Mouse (Mus musculus) lung, embryonic 14.5 days (tissue): ENCODE measurements around the gene Cygb. TPM values are rescaled to one million over a fixed set of nuclear protein-coding genes. Genes with fewer than 3 reads are reported as not detected.
A peak's percentile ranks its signal among the peaks of the same experiment; 100 is the strongest.

Experiments used
- ATAC-seq: fragments of 200-750 bp; cut with Nextera tagmentation; 2 replicates; pipeline ENCODE4 v1.8.0; 2017; ENCODE audit warnings: mild to moderate bottlenecking, moderate TSS enrichment, moderate library complexity; ENCODE audit not compliant: insufficient read depth
- DNase-seq: peaks from one replicate; pipeline ENCODE4 v3.0.0-alpha.2; 2015
- H3K27ac ChIP-seq: fragments of 300-500 bp; sonication (generic); 2 replicates; pipeline ENCODE4 v1.5.1; 2014; ENCODE audit warnings: low read depth, mild to moderate bottlenecking, moderate library complexity
- H3K27me3 ChIP-seq: fragments of 300-500 bp; sonication (generic); 2 replicates; pipeline ENCODE4 v1.6.1; 2014; ENCODE audit warnings: low read length, control low read depth; ENCODE audit not compliant: insufficient read depth
- H3K36me3 ChIP-seq: fragments of 300-500 bp; sonication (generic); 2 replicates; pipeline ENCODE4 v1.6.1; 2014; ENCODE audit warnings: control low read depth; ENCODE audit not compliant: insufficient read depth
- H3K4me1 ChIP-seq: fragments of 300-500 bp; sonication (generic); 2 replicates; pipeline ENCODE4 v1.6.1; 2014; ENCODE audit warnings: antibody characterized with exemption, control low read depth; ENCODE audit not compliant: insufficient read depth
- H3K4me2 ChIP-seq: fragments of 300-500 bp; sonication (generic); 2 replicates; pipeline ENCODE4 v1.6.1; 2014; ENCODE audit warnings: mild to moderate bottlenecking
- H3K4me3 ChIP-seq: fragments of 300-500 bp; sonication (generic); 2 replicates; pipeline ENCODE4 v1.5.1; 2014; ENCODE audit warnings: low read depth, low read length
- H3K9ac ChIP-seq: fragments of 300-500 bp; sonication (generic); 2 replicates; pipeline ENCODE4 v1.6.1; 2014
- H3K9me3 ChIP-seq: fragments of 300-500 bp; sonication (generic); 2 replicates; pipeline ENCODE4 v1.6.1; 2016; ENCODE audit warnings: low read depth, low read length, control low read depth
- CTCF ChIP-seq: IDR thresholded peaks from 2 replicates; pipeline ENCODE4 v1.5.1; 2016; ENCODE audit warnings: antibody characterized with exemption, low read depth
- WGBS: fragments of 180-500 bp; shearing (Covaris S2); extraction: QIAGEN DNeasy Blood & Tissue Kit; methylation state at CpG from one replicate; pipeline ENCODE4 v1.1.7; 2014; 5-methylcytosine and 5-hydroxymethylcytosine counted together
- polyA plus RNA-seq: library from polyadenylated mRNA; unstranded; fragments of >200 nt; fragmentation: Nextera tagmentation; extraction: Ambion mirVana; gene quantifications from 2 replicates; pipeline ENCODE4 v1.2.1, GENCODE M21; 2014

Gene Cygb
- polyA plus RNA-seq, 1 experiment from 2014 or later, result 9.5 TPM

GRCm38 (mm10) chr11:116630171-116630965 is 23.7 kb downstream of the Cygb start:
- TF ChIP-seq CTCF, result no peak
- Histone ChIP-seq H3K4me3 (no peak overlapping the region), H3K4me2 (no peak overlapping the region), H3K4me1 (no peaks in the 10 kb centered on the region), H3K9ac (no peak overlapping the region), H3K36me3 (no peaks in the 10 kb centered on the region), H3K27me3 (no peaks in the 10 kb centered on the region), H3K9me3 (no peaks in the 10 kb centered on the region), H3K27ac (no peak overlapping the region)
- DNase-seq, result peak; percentile 39
- no peak for ATAC-seq
- WGBS, result 33% methylated on average over 12 of the region's 12 CpGs

DNA sequence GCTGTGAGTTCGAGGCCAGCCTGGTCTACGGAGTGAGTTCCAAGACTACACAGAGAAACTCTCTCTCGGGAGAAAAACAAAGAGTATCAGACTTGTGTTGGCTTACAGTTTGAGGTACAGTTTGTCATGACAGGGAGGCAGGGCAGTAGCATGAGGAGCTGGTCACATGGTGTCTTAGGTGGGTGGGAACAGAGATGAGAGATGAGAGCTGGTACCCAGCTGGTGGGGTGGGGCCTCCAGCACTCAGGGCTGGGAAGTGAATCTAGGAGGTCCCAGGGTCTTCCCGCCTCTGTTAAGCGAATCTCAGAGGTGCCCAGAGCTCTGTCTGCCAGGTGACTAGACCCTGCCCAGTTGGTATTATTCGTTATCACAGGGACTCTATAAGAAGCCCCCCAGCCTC is 24.6 kb downstream of the Cygb start:
- H3K4me1 ChIP-seq, result peaks cover 2% of the 10 kb centered on the region; the same call in 1 of the 2 replicates
- H3K4me3 ChIP-seq, result no peak overlapping the region
- H3K27me3 ChIP-seq, result no peaks in the 10 kb centered on the region
- H3K9ac ChIP-seq, result no peak overlapping the region
- WGBS, result 81% methylated on average over 6 of the region's 6 CpGs
- no peak for ATAC-seq
- no peaks in the 10 kb centered on the region for H3K9me3 ChIP-seq
- H3K36me3 ChIP-seq, result no peaks in the 10 kb centered on the region
- no peak overlapping the region for H3K4me2 ChIP-seq
- no peak for TF ChIP-seq CTCF
- DNase-seq, result no peak
- no peak overlapping the region for H3K27ac ChIP-seq

- Histone ChIP-seq H3K27ac (no peak overlapping the region), H3K4me3 (no peak overlapping the region), H3K27me3 (no peaks in the 10 kb centered on the region), H3K9ac (no peak overlapping the region), H3K36me3 (no peaks in the 10 kb centered on the region), H3K9me3 (no peaks in the 10 kb centered on the region), H3K4me1 (peaks cover 6% of the 10 kb centered on the region; the same call in 1 of the 2 replicates), H3K4me2 (no peak overlapping the region)
- 37% methylated on average over 9 of the region's 9 CpGs for WGBS
- peak; percentile 100 for TF ChIP-seq CTCF
- DNase-seq (peak; percentile 97), ATAC-seq (peak; percentile 65)
These were observed 25.4 kb downstream of the Cygb start for GRCm38 (mm10) chr11:116628712-116629111.

DNA sequence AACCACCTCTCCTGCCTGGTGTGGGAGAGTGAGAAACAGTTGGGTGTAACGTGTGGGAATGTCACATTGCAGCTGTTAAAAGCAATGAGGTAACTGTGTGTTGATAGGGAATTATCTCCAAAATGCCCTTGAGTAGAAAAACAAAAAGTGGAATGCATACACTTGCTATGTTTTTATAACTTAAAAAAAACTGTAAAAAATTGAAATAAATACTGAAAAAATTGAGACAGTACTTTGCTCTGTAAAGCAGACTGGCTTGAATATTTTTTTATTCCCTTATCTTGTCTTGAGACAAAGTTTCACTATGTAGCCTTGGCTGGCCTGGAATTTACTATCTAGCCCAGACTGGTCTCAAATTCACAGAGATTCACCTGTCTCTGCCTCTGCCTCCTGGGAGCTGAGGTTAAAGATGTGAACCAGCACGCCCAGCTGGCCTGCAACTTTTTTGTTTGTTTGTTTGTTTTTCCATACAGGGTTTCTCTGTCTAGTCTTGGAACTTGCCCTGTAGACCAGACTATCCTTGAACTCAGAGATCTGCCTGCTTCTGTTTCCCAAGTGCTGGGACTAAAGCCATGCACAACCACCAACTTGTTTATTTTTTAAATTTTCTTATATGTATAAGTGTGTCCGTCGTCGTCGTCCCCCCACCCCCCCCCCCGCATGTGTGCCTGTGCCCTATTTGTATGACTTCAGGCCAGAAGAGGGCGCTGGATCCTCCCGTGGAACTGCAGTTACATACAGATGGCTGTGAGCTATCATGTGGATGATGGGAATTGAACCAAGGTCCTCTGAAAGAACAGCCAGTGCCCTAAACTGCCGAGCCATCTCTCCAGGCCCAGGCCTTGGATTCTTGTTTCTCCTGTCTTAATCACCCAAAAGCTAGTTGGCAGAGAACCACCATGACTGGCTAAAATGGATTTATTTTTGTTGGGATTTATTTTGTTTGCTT is 26.8 kb downstream of the Cygb start:
- no peak for ATAC-seq
- peaks cover 9% of the 10 kb centered on the region; the same call in 1 of the 2 replicates for H3K4me1 ChIP-seq

DNA sequence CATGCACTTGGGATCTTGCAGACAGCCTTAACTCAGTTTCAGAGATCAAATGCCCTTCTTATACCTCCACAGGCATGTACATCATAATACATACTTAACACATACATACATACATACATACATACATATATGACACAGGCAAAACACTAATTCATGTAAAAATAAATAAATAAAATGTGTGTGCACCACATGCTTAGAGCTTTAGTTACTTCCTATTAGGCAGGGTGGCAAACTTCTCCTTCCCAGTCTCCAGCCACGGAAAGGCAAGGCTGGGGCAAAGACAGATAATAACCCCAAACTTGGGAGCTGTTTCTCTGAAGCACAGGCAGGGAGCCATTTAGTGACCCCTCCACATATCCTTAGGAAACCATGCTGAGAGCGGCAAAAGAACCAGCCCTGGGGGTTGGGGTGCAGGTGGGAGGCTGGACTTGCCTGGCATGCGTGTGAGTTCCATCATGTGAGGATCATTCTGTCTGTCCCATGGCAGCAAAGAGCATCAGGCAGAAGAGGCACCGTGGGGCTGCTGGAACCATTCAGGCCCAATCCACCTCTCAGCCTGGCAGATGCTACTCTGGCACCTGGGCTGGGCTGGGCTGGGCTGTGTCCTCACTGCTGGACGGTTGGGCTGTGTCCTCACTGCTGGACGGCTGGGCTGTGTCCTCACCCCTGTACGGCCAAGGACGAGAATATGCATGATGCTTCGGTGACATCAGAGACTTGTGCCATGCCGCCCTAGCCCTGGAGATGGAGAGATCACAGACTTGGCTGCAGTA is 27.6 kb downstream of the Cygb start, which contains the start of gene Rhbdf2:
Gene Rhbdf2 (minus strand): TSS at position 721 of the 773 bp plus-strand sequence.
- Histone ChIP-seq H3K36me3 (no peaks in the 10 kb centered on the region), H3K4me3 (no peak within 1 kb of the TSS), H3K4me2 (no peak within 1 kb of the TSS), H3K4me1 (peaks cover 15% of the 10 kb centered on the region), H3K9me3 (no peaks in the 10 kb centered on the region), H3K27me3 (no peaks in the 10 kb centered on the region), H3K9ac (no peak within 1 kb of the TSS), H3K27ac (no peak within 1 kb of the TSS)
- DNase-seq, result no peak
- TF ChIP-seq CTCF, result no peak
- no peak for ATAC-seq
- 57% methylated on average over 10 of the region's 10 CpGs for WGBS

More for the DNA sequence above, 26.8 kb downstream of the Cygb start:
- WGBS, result 35% methylated on average over 10 of the region's 10 CpGs
- Histone ChIP-seq H3K9ac (no peak overlapping the region), H3K4me3 (no peak overlapping the region), H3K36me3 (no peaks in the 10 kb centered on the region), H3K9me3 (no peaks in the 10 kb centered on the region), H3K27me3 (no peaks in the 10 kb centered on the region), H3K27ac (no peak overlapping the region), H3K4me2 (no peak overlapping the region)
- TF ChIP-seq CTCF, result peak; percentile 41
- DNase-seq, result peak; percentile 45

GRCm38 (mm10) chr11:116625081-116626000 is 28.8 kb downstream of the Cygb start:
- no peak overlapping the region for H3K9ac ChIP-seq
- H3K36me3 ChIP-seq, result no peaks in the 10 kb centered on the region
- no peak overlapping the region for H3K4me2 ChIP-seq
- no peaks in the 10 kb centered on the region for H3K9me3 ChIP-seq
- H3K27me3 ChIP-seq, result no peaks in the 10 kb centered on the region
- H3K27ac ChIP-seq, result no peak overlapping the region
- peak; percentile 75 for TF ChIP-seq CTCF
- 73% methylated on average over 17 of the region's 17 CpGs for WGBS
- ATAC-seq (no peak), DNase-seq (peak; percentile 61)
- peaks cover 26% of the 10 kb centered on the region for H3K4me1 ChIP-seq
- no peak overlapping the region for H3K4me3 ChIP-seq
